Mouse (Mus musculus): ENCODE data around the gene Cinp. TPM values are rescaled to one million over a fixed set of nuclear protein-coding genes. Genes with fewer than 3 reads are reported as not detected.
"Not testable (repeated sequence)": the region's sequence is repeated elsewhere in the genome, so short reads cannot be mapped to it uniquely, and the experiment has no call there.

Cinp gene
- total RNA-seq, 1 experiment, result 86.5 TPM

- no peak overlapping the region for H3K9ac ChIP-seq (ENCODE audit: insufficient read depth, low read depth, low read length, poor library complexity, severe bottlenecking)
- H3K4me1 ChIP-seq (ENCODE audit: control insufficient read depth in 2 of 2, insufficient read depth in 2 of 2, low read length in 2 of 2, poor library complexity in 1 of 2), result peaks cover 6 to 30% of the 10 kb centered on the region in 2 experiments; a peak in 2 of 4 replicates
- TF ChIP-seq CHD2 (IDR thresholded peaks at IDR 0.05; ENCODE audit: low read depth, low read length) (no peak), ZNF384 (IDR thresholded peaks at IDR 0.05; ENCODE audit: low read depth, low read length) (no peak), MAFK (IDR thresholded peaks at IDR 0.05; ENCODE audit: insufficient read depth, low read depth, low read length) (no peak), HCFC1 (IDR thresholded peaks at IDR 0.05; ENCODE audit: borderline replicate concordance, insufficient read depth, low read length) (no peak), ZC3H11A (IDR thresholded peaks at IDR 0.05; ENCODE audit: borderline replicate concordance, low read depth, low read length) (no peak)
- in situ Hi-C loops (cut with MboI; ENCODE audit: low sequenced_read_pairs in 2 of 2, unreplicated experiment in 2 of 2), result no loop called here
- no peak for DNase-seq (ENCODE audit: low read depth, low spot score)
- H3K27ac ChIP-seq (ENCODE audit: insufficient read depth, low read depth, low read length, poor library complexity, severe bottlenecking), result no peak overlapping the region
- no peaks in the 10 kb centered on the region for H3K9me3 ChIP-seq (ENCODE audit: control insufficient read depth, insufficient read depth, low read depth, low read length)
- peaks cover 9% of the 10 kb centered on the region; the same call in 1 of the 2 replicates for H3K36me3 ChIP-seq (ENCODE audit: control insufficient read depth, insufficient read depth, low read length, poor library complexity, severe bottlenecking)
- no peak overlapping the region for H3K4me3 ChIP-seq (ENCODE audit: insufficient read depth in 1 of 2, low read depth in 1 of 2, low read length in 2 of 2, poor library complexity in 1 of 2, severe bottlenecking in 1 of 2)
Measured at GRCm38 (mm10) chr12:110860293-110860692, 28.7 kb downstream of the Cinp start.

GRCm38 (mm10) chr12:110858681-110859080 lies 30.3 kb downstream of the Cinp start:
- DNase-seq (ENCODE audit: low read depth, low spot score); H3K27ac ChIP-seq (ENCODE audit: insufficient read depth, low read depth, low read length, poor library complexity, severe bottlenecking); in situ Hi-C loops (cut with MboI; ENCODE audit: low sequenced_read_pairs in 2 of 2, unreplicated experiment in 2 of 2); H3K36me3 ChIP-seq (ENCODE audit: control insufficient read depth, insufficient read depth, low read length, poor library complexity, severe bottlenecking); H3K9ac ChIP-seq (ENCODE audit: insufficient read depth, low read depth, low read length, poor library complexity, severe bottlenecking); H3K4me3 ChIP-seq (ENCODE audit: insufficient read depth in 1 of 2, low read depth in 1 of 2, low read length in 2 of 2, poor library complexity in 1 of 2, severe bottlenecking in 1 of 2); H3K9me3 ChIP-seq (ENCODE audit: control insufficient read depth, insufficient read depth, low read depth, low read length): not testable (repeated sequence)
- H3K4me1 ChIP-seq (ENCODE audit: control insufficient read depth in 2 of 2, insufficient read depth in 2 of 2, low read length in 2 of 2, poor library complexity in 1 of 2), result peaks cover 6 to 37% of the 10 kb centered on the region in 2 experiments; a peak in 3 of 4 replicates

GRCm38 (mm10) chr12:110857196-110857595 lies 31.7 kb downstream of the Cinp start:
- no peak overlapping the region for H3K9ac ChIP-seq (ENCODE audit: insufficient read depth, low read depth, low read length, poor library complexity, severe bottlenecking)
- peaks cover 9% of the 10 kb centered on the region; the same call in 1 of the 2 replicates for H3K36me3 ChIP-seq (ENCODE audit: control insufficient read depth, insufficient read depth, low read length, poor library complexity, severe bottlenecking)
- peaks cover 6 to 36% of the 10 kb centered on the region in 2 experiments; a peak in 3 of 4 replicates for H3K4me1 ChIP-seq (ENCODE audit: control insufficient read depth in 2 of 2, insufficient read depth in 2 of 2, low read length in 2 of 2, poor library complexity in 1 of 2)
- in situ Hi-C loops (cut with MboI; ENCODE audit: low sequenced_read_pairs in 2 of 2, unreplicated experiment in 2 of 2), result no loop called here
- H3K27ac ChIP-seq (ENCODE audit: insufficient read depth, low read depth, low read length, poor library complexity, severe bottlenecking), result no peak overlapping the region
- no peak for DNase-seq (ENCODE audit: low read depth, low spot score)
- no peaks in the 10 kb centered on the region for H3K9me3 ChIP-seq (ENCODE audit: control insufficient read depth, insufficient read depth, low read depth, low read length)
- TF ChIP-seq HCFC1 (IDR thresholded peaks at IDR 0.05; ENCODE audit: borderline replicate concordance, insufficient read depth, low read length), result no peak
- TF ChIP-seq ZNF384 (IDR thresholded peaks at IDR 0.05; ENCODE audit: low read depth, low read length), result no peak
- no peak for TF ChIP-seq MAFK (IDR thresholded peaks at IDR 0.05; ENCODE audit: insufficient read depth, low read depth, low read length)
- TF ChIP-seq CHD2 (IDR thresholded peaks at IDR 0.05; ENCODE audit: low read depth, low read length), result no peak
- TF ChIP-seq ZC3H11A (IDR thresholded peaks at IDR 0.05; ENCODE audit: borderline replicate concordance, low read depth, low read length), result no peak
- H3K4me3 ChIP-seq (ENCODE audit: insufficient read depth in 1 of 2, low read depth in 1 of 2, low read length in 2 of 2, poor library complexity in 1 of 2, severe bottlenecking in 1 of 2), result no peak overlapping the region

DNA sequence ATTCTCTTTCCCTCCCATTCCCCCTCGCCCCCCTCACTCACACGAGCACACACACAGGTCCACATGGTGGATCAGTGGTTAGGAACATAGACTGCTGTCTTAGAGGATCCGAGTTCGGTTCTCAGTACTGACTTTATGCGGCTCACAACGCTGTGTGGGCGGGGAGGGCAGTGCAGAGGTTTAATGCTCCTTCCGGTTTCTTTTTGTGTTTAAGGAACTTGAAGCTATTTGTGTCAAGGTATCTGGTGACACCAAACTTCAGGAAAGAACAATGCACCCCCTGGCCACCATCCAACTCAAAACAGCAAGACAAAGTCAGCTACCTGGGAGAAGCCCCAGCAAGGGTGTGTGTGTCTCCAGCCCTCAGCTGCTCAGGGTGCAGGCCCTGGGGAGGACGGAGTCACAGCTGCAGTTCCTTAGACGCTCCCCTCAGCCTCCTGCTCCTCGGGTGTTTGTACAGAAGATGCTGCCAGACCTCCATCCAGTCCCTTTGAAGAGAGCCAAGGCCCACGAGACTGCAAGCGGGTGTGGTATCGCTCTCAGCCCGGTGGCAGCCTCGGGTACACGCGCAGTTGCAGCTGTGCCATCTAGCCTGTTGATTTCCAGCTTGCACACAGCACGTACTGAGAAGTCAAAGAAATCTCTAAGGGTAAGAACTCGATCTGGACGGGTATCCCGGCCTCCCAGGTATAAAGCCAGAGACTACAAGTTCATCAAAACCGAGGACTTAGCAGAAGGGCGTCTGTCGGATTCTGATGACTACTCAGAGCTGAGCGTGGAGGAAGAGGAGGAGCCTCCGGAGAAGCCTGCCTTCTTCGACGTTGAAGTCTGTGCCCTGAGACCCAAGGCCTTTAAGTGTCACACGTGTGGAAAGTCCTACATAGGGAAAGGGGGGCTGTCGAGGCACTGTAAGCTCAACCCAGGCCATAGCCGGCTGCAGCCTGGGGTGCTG lies 33.9 kb downstream of the Cinp start:
- H3K4me3 ChIP-seq (ENCODE audit: insufficient read depth in 1 of 2, low read depth in 1 of 2, low read length in 2 of 2, poor library complexity in 1 of 2, severe bottlenecking in 1 of 2), result no peak overlapping the region
- H3K9ac ChIP-seq (ENCODE audit: insufficient read depth, low read depth, low read length, poor library complexity, severe bottlenecking), result peak overlapping the region; percentile 4; the same call in 1 of the 2 replicates
- H3K4me1 ChIP-seq (ENCODE audit: control insufficient read depth in 2 of 2, insufficient read depth in 2 of 2, low read length in 2 of 2, poor library complexity in 1 of 2), result peaks cover 4 to 26% of the 10 kb centered on the region in 2 experiments; a peak in 3 of 4 replicates
- no peak overlapping the region for H3K27ac ChIP-seq (ENCODE audit: insufficient read depth, low read depth, low read length, poor library complexity, severe bottlenecking)
- DNase-seq (ENCODE audit: low read depth, low spot score), result no peak
- H3K9me3 ChIP-seq (ENCODE audit: control insufficient read depth, insufficient read depth, low read depth, low read length), result no peaks in the 10 kb centered on the region
- in situ Hi-C loops (cut with MboI; ENCODE audit: low sequenced_read_pairs in 2 of 2, unreplicated experiment in 2 of 2), result no loop called here
- peaks cover 5% of the 10 kb centered on the region; the same call in 1 of the 2 replicates for H3K36me3 ChIP-seq (ENCODE audit: control insufficient read depth, insufficient read depth, low read length, poor library complexity, severe bottlenecking)
- TF ChIP-seq ZC3H11A (IDR thresholded peaks at IDR 0.05; ENCODE audit: borderline replicate concordance, low read depth, low read length), result no peak
- TF ChIP-seq MAFK (IDR thresholded peaks at IDR 0.05; ENCODE audit: insufficient read depth, low read depth, low read length), result no peak
- TF ChIP-seq ZNF384 (IDR thresholded peaks at IDR 0.05; ENCODE audit: low read depth, low read length), result no peak
- TF ChIP-seq CHD2 (IDR thresholded peaks at IDR 0.05; ENCODE audit: low read depth, low read length), result no peak
- TF ChIP-seq HCFC1 (IDR thresholded peaks at IDR 0.05; ENCODE audit: borderline replicate concordance, insufficient read depth, low read length), result no peak
